Mouse (Mus musculus) kidney, postnatal 25 days (tissue): ENCODE measurements around the gene Nr5a2.

Experiments used
- DNase-seq, 2 experiments: peaks; one replicate each; pipeline ENCODE4 v3.0.0; 2021; ENCODE audit warnings: mixed read lengths in 2 of 2

Nr5a2 gene

DNA sequence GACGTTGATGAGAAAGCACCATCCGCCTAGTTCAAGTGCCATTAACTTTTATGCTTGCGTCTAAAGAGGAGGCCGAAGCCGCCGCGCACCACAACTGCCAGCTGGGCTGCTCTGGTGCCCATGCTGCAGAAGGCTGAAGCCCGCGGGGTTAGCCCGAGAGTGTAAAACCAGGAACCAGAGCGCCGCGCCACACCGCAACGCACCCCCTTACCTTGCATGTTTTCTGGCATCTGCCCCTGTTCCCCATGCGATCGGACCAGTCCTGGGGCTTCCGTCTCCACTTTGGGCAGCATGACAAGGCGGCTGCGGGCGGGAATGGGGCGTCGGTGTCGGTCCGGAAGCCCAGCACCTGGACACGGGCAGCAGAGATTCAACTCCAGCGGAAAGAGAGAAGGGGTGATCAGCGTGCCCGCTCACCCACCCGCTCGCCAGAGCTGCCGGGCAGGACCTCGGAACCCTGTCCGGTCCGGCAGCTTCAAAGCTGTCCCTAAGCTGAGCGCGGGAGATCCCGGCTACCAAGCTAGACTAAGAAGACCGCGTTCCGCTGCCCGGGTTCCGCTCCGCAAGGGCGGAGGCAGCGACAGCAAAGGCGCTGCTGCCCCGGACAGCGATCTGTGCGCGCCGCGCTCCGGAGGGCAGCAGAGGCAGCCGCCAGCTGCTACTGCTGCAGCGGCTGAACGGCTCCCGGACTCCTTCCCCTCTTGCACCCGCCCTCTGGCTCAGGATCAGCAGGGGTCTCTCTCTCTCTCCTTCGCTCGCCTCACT, 11.6 kb downstream of the Nr5a2 start:
- peak; percentile 56 to 66 for DNase-seq

DNA sequence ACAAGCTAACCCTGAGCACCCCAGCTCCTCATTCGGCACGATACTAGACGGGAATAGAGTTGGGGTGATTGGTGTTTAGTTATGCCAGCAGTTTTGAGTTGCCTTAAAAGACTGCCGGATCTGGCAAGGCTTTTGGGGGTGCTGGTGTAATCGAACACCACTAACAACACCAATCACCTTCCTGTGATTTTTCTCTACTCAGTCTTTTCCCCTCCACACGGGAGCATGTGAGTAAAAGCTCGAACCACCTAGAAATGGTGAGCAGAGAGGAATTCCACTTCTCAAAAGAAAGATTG, 12.2 kb downstream of the Nr5a2 start:
- no peak for DNase-seq

DNA sequence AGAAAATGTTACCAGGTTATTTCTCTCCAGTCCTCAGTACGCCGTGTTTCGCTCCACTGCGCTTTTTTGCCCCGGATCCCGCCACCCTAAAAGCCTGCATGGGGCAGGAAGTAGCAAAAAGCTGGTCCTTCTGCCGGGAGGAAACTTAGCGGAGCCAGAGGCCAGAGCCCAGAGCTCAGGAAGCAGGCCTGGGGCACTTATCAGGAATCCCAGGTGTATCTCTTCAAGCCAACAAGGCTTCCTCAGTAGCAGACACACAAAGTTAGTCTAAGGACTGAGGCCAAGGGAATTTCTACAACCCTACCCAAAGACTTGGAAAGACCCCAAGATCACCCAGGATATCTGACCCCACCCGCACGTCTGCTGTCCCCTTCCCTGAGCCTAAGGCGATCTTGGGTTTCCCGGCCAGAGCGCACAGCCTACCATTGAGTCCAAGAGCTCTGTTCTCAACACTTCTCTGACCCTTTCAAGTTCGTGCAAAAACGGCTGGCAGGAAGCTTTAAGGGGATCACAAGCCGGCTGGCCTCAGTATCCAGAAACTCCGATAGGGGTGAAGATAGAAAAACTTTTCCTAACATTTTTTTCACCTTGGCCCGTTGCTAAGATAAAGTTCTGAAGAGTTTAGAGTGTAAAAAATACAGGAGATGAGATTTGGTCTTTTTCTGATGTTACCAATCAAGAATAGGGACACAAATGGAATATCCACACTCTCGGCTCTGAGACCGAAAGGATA, 12.7 kb downstream of the Nr5a2 start:
- no peak for DNase-seq

DNA sequence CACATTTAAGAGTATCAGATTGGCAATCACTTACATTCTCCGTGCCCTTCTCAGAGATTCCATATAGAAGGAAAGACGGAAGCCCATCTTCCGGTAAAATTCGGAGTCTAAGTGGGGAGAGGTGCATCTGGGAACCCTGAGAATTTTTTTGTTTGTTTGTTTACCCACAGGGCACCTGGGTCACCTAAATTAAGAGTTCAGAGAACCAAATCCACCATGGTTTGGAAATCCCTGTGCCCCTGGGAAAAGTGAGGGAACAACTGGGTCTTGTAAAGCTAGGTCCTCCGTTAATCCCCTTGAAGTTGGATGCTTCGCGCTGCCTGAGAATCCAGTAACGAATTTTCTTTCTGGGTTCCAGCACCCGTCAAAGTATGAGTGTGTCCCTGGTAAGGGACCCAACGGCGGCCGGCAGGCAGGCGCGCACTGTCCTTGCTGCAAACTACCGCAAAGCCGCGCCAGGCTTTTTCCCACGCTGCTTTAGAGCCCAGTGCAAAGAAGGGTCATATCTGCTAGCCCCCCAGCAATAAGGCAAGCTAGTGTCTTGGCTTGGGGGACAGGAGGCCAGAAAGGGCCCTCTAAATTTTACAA, 13.3 kb downstream of the Nr5a2 start:
- DNase-seq: no peak

DNA sequence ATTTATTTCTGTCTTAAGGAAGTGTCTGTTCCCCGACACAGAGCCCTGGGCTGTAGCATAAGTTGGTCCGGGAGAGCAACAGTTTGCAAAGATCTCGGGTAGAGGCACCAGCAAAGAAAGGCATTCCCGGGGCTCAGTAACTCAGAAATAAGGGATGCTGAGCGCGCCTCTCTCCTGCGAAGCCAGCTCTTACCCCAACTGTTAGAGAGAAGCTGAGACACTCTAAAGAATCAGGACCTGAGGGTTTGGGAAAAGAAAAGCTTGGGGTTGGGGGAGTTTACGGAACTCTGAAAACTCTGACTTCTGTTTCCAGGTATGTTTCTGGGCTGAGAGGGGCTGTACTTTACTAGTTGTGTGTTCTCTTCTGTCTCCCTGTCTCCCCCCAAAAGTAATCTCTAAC, 13.8 kb downstream of the Nr5a2 start:
- DNase-seq: no peak

DNA sequence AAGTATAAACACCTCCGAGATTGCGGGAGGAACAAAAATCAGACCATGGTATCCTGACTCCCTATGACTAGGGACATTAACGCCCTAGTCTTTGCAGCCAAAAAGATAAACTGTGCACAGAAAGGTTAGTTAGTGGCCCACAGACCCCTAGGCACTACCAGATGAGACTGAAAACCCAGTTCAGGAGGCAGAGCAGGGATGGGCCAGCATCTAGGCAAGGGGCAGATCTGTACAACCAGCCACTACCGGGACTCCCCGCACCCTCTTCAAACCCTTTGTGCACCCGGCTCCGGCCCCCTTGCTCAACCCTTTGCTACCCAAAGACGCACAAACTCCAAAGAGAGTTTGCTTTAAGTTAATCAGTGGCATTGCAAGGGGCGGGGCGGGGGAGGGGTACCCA, 14.4 kb downstream of the Nr5a2 start:
- DNase-seq: no peak

DNA sequence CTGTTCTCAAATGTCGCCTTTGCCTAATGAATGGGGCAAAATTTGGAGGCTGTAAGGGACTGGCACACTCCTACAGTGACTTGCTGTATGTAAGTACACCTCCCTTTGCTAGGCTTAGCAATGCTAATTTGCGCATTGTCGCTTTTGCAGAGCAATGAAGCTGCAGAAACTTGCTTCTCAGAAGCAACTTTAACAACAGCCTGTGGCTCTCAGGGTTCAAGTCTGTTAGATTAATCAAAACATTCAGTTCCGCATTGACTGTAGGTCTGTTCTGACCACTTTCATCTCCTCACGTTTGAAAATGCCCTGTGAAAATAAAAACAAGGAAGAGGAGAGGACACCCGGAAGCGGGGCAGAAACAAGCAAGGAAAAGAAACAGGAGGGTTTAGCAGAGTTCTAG, 14.8 kb downstream of the Nr5a2 start:
- no peak for DNase-seq

DNA sequence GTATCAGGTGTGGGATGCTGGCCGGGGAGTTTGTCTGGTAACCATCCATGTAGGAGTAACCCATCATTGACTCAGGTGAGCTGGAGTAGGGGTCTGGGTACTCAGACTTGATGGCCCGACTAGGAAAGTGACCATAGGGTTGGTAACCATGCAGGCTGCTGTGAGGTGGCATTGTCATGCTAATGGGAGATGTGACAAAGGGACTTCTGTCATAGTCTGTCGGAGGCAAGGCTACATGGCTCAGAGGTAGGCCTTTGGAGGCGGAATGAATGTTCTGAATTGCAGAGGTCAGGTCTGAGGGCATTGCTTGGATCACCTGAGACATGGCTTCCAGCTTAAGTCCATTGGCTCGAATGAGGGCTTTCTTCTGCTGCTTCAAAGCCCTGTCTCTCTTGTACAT, 19.6 kb downstream of the Nr5a2 start:
- DNase-seq: no peak

DNA sequence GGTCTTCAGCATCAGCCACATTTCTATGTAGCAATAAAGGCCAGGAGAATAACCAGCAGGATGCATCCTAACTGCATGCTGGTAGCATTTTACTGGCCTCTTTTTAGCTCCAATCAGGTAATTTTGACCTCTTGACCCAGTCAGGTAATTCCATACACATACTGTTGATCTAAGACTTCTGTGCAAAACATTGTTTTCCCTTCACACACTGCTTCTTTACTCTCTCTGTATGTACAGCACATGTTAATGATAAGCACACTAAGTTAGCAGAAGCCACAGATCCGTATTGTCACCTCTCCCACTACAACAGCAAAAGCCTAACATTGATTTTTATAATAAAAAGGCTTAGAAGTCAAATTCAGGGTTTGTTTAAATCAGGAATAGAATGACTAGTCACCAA, 21.0 kb downstream of the Nr5a2 start:
- no peak for DNase-seq

DNA sequence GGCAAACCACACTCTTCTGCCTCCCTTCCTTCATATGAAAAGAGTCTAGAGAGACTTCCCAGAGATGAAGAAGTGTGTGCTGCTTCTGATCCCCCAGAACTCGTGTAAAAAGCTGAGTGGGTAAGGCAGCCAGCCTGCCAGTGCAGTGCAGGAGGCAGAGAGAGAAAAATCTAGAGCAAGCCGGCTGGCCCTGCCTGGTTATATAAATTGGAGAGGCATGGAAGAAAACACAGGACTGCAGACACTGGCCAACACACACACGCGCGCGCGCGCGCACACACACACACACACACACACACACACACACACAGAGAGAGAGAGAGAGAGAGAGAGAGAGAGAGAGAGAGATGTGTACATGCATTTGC, 24.3 kb downstream of the Nr5a2 start:
- no peak for DNase-seq

DNA sequence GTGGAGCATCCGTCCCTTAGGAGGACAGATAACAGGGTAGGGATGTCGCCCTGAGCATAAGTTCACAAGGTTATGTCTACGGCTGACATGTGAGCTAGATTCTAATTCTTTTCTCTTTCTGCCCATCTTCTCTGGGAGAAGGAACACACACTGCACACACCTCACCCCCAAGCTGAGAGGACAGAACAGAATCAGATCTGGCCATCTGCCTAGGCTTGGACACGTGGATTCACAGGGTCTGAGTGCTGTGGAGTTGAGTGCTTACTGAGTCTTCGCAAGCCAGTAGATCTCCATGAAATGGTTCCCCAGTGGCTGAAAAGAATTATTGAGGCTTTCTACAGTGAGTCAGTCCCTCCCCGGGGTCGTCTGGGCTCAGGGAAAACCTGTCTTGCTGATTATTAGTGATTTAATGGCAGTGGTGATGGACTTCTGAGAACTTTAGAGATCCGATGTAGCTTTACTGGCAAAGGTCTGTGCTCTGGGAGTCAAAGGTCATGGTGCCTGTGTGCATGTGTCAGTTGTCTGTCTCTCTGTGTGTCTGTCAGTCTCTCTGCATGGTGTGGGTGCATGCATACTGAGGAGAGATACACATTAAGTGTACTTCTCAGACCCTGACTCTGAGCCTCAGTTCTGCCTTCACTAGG, 24.8 kb downstream of the Nr5a2 start:
- DNase-seq: no peak

DNA sequence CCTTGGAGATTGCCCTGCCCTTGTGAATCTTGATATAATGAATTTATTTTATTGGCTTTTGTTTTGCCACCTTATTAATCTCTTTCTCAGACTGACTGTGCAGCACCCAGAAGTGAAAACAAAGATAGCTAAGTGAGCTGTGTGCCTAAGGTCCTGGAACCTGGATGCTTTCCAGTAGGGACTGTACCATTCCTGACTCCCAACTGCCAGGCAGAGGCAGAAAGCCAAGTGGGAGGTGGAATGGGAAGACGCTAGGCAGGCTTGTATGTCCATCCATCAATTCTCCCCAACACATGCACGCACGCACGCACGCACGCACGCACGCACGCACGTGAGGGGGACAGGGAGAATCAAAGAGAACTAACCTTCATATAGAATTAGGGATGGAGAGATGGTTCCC, 26.2 kb downstream of the Nr5a2 start:
- DNase-seq: no peak

DNA sequence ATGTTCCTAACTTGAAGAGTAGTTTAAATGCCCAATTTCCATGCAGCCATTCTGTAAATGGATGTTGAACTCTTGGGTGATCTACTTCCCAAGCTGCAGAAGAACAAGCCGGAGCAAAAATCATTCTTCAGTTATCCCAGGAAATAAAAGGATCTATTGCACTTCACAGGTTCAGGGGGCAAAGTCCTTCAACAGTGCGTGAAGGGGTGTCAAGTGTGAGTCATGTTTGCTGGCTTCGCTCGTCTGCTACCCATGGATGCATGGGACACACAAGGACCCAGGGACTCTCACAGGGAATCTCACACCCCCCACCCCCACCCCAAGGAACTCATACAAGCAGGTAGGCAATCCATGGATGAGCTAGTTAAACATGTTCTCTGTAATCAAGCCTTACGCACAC, 29.2 kb downstream of the Nr5a2 start:
- no peak for DNase-seq

DNA sequence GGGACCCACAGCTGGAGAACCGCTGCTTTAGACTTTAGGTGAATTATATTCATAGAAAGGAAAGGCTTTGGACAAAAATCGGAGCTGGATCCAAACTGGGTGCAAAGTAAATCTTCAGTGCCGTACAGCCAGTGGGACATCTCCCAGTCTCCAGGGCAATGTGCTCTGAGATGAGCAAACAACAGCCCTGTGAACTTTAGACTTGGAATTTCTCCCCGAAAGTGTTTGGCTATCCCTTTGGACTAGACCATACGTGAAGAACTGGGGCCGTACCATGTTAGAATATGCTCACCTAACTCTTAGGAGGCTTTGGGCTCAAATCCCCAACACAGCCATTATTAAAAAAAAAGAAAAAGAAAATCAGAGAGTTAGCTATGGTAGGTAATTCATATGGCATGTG, 30.5 kb downstream of the Nr5a2 start:
- no peak for DNase-seq

DNA sequence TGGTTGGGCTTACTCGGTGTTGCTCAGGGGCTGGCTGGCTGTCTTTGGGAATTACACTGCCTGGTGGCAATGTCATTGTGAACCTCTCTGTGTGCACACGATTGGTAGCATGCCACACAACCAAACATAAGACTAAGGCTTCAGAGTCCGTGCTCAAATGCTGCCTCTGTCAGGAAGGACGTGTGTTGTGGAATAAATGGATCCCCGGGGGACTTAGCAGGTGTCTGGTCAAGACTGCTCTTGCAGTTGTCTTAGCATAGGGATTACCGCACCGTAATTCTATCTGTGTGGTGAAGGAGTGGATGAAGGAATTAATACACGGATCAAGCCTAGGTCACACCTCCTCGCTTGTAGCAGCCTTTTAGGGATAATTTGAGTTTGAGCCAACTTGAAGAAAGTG, 32.8 kb downstream of the Nr5a2 start:
- no peak for DNase-seq

DNA sequence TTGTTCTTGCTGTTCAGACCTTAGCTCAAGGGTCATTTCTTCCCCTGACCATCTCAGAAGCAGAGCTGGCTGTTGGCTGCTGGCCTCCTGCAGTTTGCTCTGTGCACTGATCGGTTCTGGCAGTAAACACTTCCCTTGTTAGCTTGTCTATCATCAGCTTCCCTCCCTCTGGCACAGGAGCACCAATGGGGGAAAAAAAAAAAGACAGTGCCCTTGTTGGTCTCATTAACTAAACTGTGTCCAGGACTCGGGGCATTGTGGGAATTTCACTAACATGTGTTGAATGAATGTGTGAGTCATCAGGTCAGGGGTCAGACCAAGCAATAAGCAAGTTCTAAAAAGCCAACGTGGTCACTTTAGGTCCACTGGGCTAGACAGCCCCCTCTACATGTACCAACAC, 34.2 kb downstream of the Nr5a2 start:
- DNase-seq: no peak

DNA sequence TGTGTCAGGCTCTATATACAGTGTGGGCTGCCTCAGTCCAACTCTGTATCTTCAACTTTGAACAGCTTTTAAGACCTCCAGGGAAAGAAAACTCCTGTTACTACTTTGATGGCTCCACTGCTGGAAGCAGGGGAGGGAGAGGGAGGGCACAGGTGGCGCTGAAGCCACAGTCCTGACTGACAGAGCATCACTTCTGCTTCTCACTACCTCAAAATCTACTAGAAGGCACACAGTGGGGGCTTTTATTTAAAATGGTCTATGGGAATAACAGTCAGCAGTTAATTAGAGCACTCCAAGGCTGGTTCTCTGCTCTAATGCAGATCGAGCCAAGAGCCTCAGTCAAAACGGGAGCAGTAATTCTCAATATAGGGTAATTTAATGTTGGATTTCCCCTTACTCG, 40.2 kb downstream of the Nr5a2 start:
- DNase-seq: no peak

DNA sequence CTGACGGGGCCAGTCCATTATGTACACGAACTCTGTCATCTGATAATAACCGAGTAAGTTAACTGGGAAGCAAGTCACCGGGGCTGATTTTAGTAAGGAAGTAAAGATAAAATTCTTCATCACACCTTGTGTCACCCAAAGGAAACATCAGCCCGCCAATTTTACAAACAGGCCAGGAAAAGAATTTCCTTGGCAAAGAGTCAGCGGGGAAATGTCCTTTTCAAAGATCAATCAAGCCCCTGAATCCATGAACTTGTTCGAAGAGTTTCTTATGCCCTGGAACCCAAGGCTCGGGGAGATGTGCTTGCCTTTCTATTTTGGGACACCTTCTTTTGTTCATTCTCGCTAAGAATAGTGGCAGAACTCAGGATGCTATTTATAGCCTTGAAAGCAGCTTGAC, 41.5 kb downstream of the Nr5a2 start:
- DNase-seq: peak in 1 of 2 experiments; percentile 38

DNA sequence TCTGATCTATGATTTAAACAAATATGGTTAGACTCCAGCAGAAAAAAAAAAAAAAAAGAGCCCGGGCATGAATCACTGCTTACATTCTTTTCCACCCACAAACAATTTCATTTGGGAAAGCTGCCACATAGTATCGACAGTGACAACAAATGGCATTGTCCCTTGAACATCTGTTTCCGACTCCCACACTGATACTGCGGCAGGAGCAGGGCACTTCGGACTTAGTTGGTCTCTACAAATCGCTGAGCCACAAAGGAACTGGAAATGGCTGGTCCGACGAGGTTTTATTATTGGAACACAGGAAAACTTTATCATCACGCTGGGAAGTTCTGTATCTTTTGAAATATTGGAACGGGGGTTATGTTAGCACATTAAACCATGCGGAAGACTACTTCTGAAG, 44.8 kb downstream of the Nr5a2 start:
- peak; percentile 28 to 50 for DNase-seq

DNA sequence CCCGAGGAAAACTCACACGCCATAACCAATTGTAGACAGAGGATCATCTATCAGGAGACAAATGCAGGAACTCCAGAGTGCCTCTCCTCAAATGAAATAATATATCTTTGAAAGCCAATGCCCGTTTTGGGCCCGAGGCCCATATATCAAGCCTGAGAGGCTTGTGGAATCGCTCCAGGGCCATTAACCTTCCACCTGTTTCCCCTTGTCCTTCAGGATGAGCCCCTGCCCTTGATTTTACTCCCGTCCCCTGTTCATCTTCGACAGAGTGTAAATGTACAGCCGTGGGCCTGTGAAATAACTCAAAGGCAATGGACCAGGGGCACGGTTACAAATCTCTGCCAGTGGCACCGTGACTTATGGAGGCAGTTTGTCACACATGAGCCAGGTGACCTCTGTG, 48.3 kb downstream of the Nr5a2 start:
- no peak for DNase-seq

DNA sequence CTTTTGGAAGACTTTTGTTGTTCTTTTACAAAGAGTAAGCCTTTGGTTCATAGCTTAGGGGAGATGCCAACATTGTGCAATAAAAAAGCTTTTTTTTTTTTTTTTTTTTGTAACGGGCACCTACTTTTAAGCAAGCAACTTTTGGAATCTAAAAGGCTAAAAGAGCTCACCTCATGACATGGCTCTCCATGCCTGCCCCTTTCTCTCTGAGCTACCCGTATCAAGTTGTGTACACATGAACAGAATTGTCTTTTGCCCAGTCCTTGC, 48.7 kb downstream of the Nr5a2 start:
- no peak for DNase-seq

DNA sequence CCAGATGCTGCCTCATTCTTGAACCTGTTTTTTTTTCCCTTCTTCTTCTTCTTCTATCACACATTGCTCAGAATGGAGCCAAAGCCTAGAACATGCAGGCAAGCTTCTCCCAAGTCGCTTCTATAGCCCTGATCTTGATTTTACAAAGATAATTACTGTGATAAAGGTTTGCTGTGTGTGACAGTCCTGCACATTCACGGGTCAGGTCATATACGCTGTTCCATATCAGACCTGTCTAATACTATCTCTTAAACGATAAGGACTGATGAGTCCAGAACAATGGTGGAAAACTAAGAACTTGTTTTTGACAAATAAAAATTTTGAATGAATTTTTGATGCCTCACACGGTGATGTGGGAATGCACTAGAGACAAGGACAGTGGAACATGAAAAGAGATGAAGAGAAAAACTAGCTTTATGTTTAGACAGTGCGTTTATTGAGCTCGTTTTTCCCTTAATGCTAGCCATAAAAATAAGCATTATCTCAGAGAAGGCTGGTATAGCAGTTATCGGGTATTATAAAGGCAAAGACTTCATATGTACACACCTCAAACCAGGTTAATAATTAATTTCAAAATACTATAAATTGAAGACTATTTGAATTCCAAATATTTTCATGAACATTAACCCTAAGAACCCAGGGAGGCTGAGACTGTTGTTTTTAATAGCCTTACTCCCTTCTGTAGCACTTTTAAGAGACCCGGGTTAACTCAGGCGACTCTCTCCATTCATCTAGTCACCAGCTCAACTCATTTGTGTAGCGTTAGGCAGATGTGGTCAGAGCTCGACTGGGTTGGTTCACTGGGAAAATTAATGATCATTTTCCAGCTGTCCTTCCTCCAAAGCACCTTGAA, 49.3 kb downstream of the Nr5a2 start:
- no peak for DNase-seq

DNA sequence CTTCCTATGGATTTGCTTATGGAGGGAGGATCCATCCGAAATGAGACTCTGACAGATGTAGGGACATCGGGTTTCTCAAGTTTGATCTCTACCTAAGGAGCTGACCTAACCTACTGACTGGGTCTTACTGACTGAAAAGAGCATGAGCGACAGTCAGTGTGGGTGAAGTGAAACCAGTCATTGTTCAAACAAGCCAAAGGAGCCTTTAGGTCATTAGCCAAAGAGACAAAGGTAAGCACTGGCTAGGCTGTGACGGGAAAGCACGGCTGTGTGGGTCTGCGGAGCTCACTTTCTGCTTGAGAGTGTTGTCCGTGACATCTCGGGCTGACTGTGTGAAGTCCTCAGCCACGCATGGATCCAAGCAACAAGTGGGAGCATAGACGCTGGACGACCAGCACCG, 50.1 kb downstream of the Nr5a2 start:
- no peak for DNase-seq
